Mouse (Mus musculus) neural tube, embryonic 15.5 days (tissue): ENCODE measurements around the gene Cdc34. TPM values are rescaled to one million over a fixed set of nuclear protein-coding genes. Genes with fewer than 3 reads are reported as not detected.

Source experiments
- ATAC-seq: fragments of 200-750 bp; cut with Nextera tagmentation; 2 replicates; pipeline ENCODE4 v1.8.0; 2017; ENCODE audit warnings: mild to moderate bottlenecking, moderate TSS enrichment, moderate library complexity; ENCODE audit not compliant: low FRiP score
- H3K27ac ChIP-seq: fragments of 300-500 bp; sonication (generic); replicated peaks from 2 replicates; pipeline ENCODE4 v1.5.1; 2015; ENCODE audit warnings: mild to moderate bottlenecking, inconsistent platforms
- H3K27me3 ChIP-seq: fragments of 300-500 bp; sonication (generic); replicated peaks from 2 replicates; pipeline ENCODE4 v1.6.1; 2015; ENCODE audit warnings: inconsistent platforms
- H3K36me3 ChIP-seq: fragments of 300-500 bp; sonication (generic); 2 replicates; pipeline ENCODE4 v1.6.1; 2015; ENCODE audit warnings: inconsistent platforms
- H3K4me1 ChIP-seq: fragments of 300-500 bp; sonication (generic); 2 replicates; pipeline ENCODE4 v1.6.1; 2015; ENCODE audit warnings: inconsistent platforms
- H3K4me2 ChIP-seq: fragments of 300-500 bp; sonication (generic); 2 replicates; pipeline ENCODE4 v1.6.1; 2015; ENCODE audit warnings: inconsistent platforms, mild to moderate bottlenecking, moderate library complexity
- H3K4me3 ChIP-seq: fragments of 300-500 bp; sonication (generic); replicated peaks from 2 replicates; pipeline ENCODE4 v1.5.1; 2015; ENCODE audit warnings: mild to moderate bottlenecking, inconsistent platforms
- H3K9ac ChIP-seq: fragments of 300-500 bp; sonication (generic); replicated peaks from 2 replicates; pipeline ENCODE4 v1.6.1; 2015; ENCODE audit warnings: mild to moderate bottlenecking, inconsistent platforms
- H3K9me3 ChIP-seq: fragments of 300-500 bp; sonication (generic); replicated peaks from 2 replicates; pipeline ENCODE4 v1.6.1; 2016; ENCODE audit warnings: inconsistent platforms
- WGBS: fragments of 180-500 bp; shearing (Covaris S2); methylation state at CpG from one replicate; pipeline ENCODE4 v1.1.7; 2015; ENCODE audit warnings: mixed read lengths; 5-methylcytosine and 5-hydroxymethylcytosine counted together
- polyA plus RNA-seq: library from polyadenylated mRNA; unstranded; fragments of >200 nt; fragmentation: Nextera tagmentation; extraction: Ambion mirVana; gene quantifications from 2 replicates; pipeline ENCODE4 v1.2.1, GENCODE M21; 2015

Cdc34 gene
- polyA plus RNA-seq, 1 experiment from 2014 or later: 83.0 TPM

DNA sequence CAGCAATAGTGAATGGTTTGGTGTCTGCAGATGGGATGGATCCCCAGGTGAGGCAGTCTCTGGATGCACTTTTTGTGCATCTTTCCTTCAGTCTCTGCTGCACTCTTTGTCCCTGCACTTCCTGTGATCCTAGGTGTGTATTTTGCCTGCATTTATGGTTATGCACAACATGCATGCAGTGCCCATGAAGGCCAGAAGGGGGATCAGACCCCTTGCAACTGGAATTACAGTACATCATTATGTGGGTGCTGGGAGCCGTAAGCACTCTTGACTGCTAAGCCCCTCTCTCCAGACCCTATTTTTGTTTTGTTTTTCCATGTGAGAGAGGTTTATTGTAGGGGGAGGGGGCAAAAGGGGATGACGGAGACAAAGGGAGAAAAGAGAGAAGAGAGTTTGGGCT is 21.7 kb upstream of the Cdc34 start:
- no peaks in the 10 kb centered on the region for H3K9me3 ChIP-seq
- H3K27me3 ChIP-seq: no peaks in the 10 kb centered on the region
- H3K36me3 ChIP-seq: no peaks in the 10 kb centered on the region
- 76% methylated on average over 2 of the region's 2 CpGs for WGBS
- peaks cover 12% of the 10 kb centered on the region for H3K4me1 ChIP-seq
- no peak overlapping the region for H3K4me3 ChIP-seq
- H3K27ac ChIP-seq: no peak overlapping the region
- H3K4me2 ChIP-seq: no peak overlapping the region
- ATAC-seq: no peak
- no peak overlapping the region for H3K9ac ChIP-seq

DNA sequence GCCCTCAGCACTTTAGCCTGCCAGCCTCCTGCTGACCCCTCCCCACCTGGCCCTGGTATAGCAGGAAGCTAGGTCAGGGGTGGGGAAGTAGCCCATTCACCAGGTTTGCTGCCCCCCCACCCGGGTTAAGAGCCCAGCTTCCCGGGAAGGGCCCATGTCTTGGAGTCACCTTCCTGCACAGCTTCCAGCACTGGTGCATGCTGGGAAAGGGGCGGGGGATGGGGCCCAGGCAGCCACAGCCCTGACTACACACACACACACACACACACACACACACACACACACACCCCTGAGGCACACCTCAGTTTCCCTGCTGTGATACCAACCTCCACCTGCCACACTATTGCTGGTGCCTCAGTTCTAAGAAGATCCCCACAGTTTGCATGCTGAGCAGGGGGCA is 20.1 kb upstream of the Cdc34 start:
- no peaks in the 10 kb centered on the region for H3K27me3 ChIP-seq
- no peak overlapping the region for H3K4me3 ChIP-seq
- no peak overlapping the region for H3K4me2 ChIP-seq
- no peak for ATAC-seq
- no peak overlapping the region for H3K27ac ChIP-seq
- H3K9ac ChIP-seq: no peak overlapping the region
- no peaks in the 10 kb centered on the region for H3K36me3 ChIP-seq
- 50% methylated on average over 3 of the region's 3 CpGs for WGBS
- peaks cover 7% of the 10 kb centered on the region for H3K4me1 ChIP-seq
- H3K9me3 ChIP-seq: no peaks in the 10 kb centered on the region

DNA sequence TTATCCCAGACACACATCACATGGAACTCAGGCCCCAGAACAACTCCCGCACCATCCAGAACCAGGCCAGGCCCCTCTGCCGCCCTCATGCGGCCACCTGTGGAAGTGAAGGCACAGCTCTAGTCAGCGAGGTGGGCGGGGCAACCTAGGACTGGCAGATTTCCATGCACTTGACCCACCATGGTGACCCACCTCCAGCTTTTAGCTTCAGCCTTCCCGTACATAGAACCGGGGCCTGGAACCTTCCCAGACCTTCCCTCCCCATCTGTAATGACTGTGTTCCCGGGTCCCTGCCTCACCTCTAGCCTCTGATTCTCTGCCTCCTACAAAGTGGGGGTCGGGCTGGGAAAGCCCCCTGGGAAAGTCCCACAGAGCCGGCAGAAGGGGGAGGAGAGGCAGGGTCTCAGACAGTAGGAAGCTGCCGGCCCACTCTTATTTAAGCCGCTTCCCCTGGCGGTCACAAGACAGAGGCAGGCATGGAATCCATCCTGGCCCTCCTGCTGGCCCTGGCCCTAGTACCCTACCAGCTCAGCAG is 17.8 kb upstream of the Cdc34 start, which contains the start of gene Madcam1:
TSS of gene Madcam1 (plus strand) at position 429 of the 535 bp plus-strand sequence.
- ATAC-seq: peak; percentile 8; the same call in 1 of the 2 replicates
- Histone ChIP-seq H3K4me2 (no peak within 1 kb of the TSS), H3K4me3 (no peak within 1 kb of the TSS), H3K27ac (no peak within 1 kb of the TSS), H3K36me3 (no peaks in the 10 kb centered on the region), H3K9me3 (no peaks in the 10 kb centered on the region), H3K27me3 (no peaks in the 10 kb centered on the region), H3K4me1 (peaks cover 17% of the 10 kb centered on the region), H3K9ac (no peak within 1 kb of the TSS)
- 13% methylated on average over 13 of the region's 13 CpGs for WGBS

DNA sequence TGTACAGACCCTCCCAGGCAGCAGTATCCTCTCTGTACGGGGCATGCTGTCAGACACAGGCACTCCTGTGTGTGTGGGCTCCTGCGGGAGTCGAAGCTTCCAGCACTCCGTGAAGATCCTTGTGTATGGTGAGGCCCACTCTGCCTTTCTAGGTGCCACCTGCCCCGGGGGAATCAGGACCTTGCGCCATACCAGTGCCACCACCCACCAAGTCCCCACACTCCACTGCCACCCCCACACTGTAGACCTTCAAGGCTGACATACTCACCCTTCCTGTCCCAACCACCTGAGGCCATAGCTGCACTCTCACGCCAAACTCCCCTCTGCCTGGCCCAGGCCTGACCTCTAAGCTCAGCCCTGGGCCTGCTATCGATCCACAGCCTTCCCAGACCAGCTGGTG is 16.9 kb upstream of the Cdc34 start:
- 83% methylated on average over 8 of the region's 8 CpGs for WGBS
- H3K9ac ChIP-seq: no peak overlapping the region
- H3K4me3 ChIP-seq: no peak overlapping the region
- no peaks in the 10 kb centered on the region for H3K36me3 ChIP-seq
- H3K27me3 ChIP-seq: no peaks in the 10 kb centered on the region
- H3K27ac ChIP-seq: no peak overlapping the region
- no peak overlapping the region for H3K4me2 ChIP-seq
- ATAC-seq: no peak
- peaks cover 18% of the 10 kb centered on the region for H3K4me1 ChIP-seq
- H3K9me3 ChIP-seq: no peaks in the 10 kb centered on the region

DNA sequence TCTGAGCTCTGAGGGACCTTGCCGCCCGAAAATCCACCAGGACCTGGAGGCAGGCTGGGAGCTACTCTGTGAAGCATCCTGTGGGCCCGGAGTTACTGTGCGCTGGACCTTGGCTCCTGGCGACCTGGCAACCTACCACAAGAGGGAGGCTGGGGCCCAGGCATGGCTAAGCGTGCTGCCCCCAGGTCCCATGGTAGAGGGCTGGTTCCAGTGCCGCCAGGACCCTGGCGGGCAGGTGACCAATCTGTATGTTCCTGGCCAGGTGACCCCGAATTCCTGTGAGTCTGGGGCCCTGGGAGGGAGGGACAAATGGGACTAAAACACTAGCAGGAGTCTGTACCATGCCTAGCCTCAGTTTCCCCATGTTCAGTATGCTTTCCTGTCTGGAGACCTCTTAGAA is 15.5 kb upstream of the Cdc34 start:
- H3K27me3 ChIP-seq: no peaks in the 10 kb centered on the region
- no peak overlapping the region for H3K4me3 ChIP-seq
- H3K36me3 ChIP-seq: no peaks in the 10 kb centered on the region
- no peak overlapping the region for H3K27ac ChIP-seq
- H3K4me2 ChIP-seq: no peak overlapping the region
- H3K9ac ChIP-seq: no peak overlapping the region
- peaks cover 32% of the 10 kb centered on the region for H3K4me1 ChIP-seq
- 66% methylated on average over 9 of the region's 9 CpGs for WGBS
- no peaks in the 10 kb centered on the region for H3K9me3 ChIP-seq
- no peak for ATAC-seq

DNA sequence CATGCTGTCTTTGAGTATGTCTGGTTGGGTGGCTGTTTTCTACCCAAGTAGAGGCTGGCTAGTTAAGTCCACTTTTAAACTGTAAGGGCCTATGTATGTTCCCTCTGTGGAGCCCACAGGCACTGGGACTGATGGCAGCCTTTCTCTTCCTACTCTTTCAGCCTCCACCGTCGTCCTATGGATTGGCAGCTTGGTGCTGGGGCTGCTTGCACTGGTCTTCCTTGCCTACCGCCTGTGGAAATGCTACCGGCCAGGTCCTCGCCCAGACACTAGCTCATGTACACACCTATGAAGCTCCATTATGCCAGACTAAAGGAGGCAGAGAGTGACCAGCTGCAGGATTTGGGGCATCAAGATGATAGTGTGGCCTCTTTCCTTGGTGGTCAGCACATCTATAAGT is 13.9 kb upstream of the Cdc34 start:
- H3K9ac ChIP-seq: peak overlapping the region; percentile 76; the same call in 1 of the 2 replicates
- no peaks in the 10 kb centered on the region for H3K27me3 ChIP-seq
- no peak for ATAC-seq

DNA sequence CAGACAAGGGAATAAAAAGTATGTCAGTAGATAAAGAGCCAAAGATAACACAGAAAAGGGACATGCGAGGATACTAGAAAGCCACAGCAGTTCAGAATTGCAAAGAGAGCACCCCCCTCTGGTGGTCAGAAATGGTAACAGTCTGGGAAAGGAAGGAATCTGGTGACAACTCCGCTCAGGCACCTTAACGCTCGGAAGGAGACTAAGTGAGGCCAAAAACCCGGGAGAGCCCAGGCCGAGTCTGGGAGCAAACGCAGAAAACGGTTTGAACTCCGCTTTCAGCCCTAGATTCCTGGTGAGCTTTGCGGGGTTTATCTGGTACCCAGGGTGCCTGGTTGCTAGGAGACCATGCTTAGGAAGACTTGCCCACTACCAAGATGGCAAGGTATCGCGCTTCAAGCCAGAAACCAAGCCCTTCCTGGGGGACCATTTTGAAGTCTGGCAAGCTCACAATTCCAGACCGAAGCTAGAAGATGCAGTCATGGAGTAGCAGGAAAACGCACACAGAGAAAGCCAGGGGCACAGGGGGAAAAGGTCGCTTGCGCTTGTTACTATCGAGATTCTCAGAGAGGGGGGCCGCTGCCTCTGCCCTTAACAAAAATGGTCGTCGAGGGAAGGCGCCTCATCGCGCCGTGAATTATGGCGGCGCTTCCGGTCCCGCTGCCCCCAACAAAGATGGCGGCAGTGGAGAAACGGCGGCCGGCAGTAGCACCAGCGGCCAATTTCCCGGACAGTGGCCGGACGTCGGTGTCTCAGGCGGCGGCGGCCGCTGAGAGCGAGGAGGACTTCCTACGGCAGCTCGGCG is 13.0 kb upstream of the Cdc34 start, which contains the start of gene Tpgs1:
TSS of gene Tpgs1 (plus strand) at position 599 of the 805 bp plus-strand sequence.
- H3K27me3 ChIP-seq: no peaks in the 10 kb centered on the region
- H3K9me3 ChIP-seq: no peaks in the 10 kb centered on the region
- under 1% methylated on average over 45 of the region's 45 CpGs for WGBS
- H3K4me1 ChIP-seq: peaks cover 37% of the 10 kb centered on the region
- peak within 1 kb of the TSS; percentile 61 for H3K4me3 ChIP-seq
- H3K27ac ChIP-seq: peak within 1 kb of the TSS; percentile 94
- peak within 1 kb of the TSS; percentile 76 for H3K9ac ChIP-seq
- peaks cover 11% of the 10 kb centered on the region; the same call in 1 of the 2 replicates for H3K36me3 ChIP-seq
- peak; percentile 87 for ATAC-seq
- H3K4me2 ChIP-seq: peak within 1 kb of the TSS; percentile 95

More for the DNA sequence above, 13.9 kb upstream of the Cdc34 start:
- Histone ChIP-seq H3K4me3 (peak overlapping the region; percentile 61), H3K4me1 (peaks cover 40% of the 10 kb centered on the region), H3K9me3 (no peaks in the 10 kb centered on the region), H3K36me3 (peaks cover 5% of the 10 kb centered on the region; the same call in 1 of the 2 replicates), H3K4me2 (peak overlapping the region; percentile 95), H3K27ac (peak overlapping the region; percentile 94)
- WGBS: 73% methylated on average over 5 of the region's 5 CpGs

DNA sequence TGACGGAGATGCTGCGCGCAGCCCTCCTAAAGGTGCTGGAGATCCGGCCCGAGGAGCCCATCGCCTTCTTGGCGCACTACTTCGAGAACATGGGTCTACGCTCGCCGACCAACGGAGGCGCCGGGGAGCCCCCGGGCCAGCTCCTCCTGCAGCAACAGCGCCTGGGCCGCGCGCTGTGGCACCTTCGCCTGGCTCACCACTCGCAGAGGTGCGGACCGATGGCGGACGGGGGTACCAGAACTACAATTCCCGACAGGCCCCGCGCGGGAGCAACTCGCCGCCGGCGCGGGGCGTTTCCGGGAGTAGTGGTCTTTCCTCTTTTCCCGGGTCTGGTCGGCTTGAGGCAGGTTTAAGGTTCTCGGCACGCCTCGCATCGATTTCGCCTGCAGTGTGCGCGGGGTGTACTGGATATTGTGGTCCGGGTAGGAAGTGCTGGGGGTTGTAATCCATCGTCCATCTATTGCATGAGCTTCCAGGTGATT is 12.4 kb upstream of the Cdc34 start:
- Histone ChIP-seq H3K27ac (peak overlapping the region; percentile 94), H3K9me3 (no peaks in the 10 kb centered on the region), H3K9ac (peak overlapping the region; percentile 76), H3K36me3 (peaks cover 11% of the 10 kb centered on the region; the same call in 1 of the 2 replicates), H3K4me1 (peaks cover 33% of the 10 kb centered on the region), H3K4me3 (peak overlapping the region; percentile 61), H3K4me2 (peak overlapping the region; percentile 95), H3K27me3 (no peaks in the 10 kb centered on the region)
- peak; percentile 68 for ATAC-seq
- 0% methylated on average over 47 of the region's 47 CpGs for WGBS

DNA sequence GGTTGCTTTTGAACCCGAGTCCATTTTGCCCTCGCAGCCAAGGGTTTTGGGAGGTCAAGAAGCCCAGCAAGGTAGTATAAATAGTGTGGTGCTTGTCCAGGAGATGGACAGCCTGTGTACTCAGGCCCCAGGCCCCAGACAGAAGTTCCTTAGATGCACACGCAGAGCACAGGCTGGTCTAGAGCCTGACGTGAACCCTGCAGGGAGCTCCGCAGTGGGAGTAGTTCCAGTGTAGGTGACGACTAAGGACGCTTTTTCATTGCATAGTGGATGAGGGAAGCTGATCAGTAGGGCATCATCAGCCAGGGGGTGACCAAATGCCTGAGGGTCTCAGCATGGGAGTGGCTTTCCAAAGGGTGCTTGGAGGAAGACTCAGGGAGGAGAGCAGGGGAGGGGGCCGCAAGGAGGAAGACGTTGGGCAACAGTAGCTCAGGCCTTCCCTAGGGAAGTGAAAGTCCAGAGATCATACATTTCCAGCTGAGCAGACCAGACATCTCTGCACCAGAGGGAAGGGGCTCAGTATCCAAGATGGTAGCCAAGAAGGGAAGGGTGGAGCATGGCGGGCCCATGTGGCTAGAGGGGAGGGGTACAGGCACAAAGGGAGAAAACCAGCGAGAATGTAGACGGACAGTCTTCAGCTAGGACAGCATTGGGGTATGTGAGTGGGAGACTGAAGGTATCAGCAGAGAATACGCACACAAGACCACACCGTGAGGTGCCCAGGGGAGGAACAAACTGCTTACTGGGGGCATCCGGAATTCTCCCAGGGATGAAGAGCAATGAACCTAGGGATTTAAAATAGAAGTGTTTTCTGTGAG is 11.7 kb upstream of the Cdc34 start:
- 22% methylated on average over 15 of the region's 15 CpGs for WGBS

DNA sequence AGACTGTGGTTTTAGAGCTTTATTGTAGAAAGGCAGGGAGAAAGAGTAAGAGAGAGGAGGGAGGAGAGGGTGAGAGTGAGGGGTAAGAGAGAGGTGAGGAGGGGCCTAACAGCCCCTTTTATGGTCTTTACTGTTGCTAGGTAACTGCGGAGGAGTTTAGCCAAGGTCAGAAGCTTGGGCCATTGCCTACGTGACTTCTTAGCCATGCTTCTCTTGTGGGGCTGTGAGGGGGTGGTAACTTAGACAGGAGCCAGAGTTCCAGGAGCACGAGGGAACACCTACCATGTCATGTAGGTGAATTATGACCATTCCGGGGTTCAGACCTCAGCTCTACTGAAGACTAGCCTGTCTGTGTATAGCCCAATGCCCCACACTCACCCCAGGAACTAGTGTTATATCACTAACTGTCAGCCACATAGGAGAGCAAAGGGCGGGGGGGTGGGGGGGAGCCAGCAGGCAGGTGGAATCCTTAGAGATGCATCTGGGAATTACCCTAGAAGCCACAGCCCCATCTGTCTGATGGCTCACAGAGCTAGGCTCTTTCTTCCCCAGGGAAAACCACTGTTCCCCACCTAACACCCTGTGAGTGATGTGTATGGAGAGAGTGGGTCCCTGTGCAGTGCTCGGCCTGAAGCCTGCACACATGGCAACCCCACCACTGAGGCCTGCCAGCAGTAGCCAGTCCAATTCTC is 10.5 kb upstream of the Cdc34 start:
- peak overlapping the region; percentile 61; the same call in 1 of the 2 replicates for H3K4me3 ChIP-seq
- peak overlapping the region; percentile 76; the same call in 1 of the 2 replicates for H3K9ac ChIP-seq

More for the DNA sequence above, 11.7 kb upstream of the Cdc34 start:
- H3K4me1 ChIP-seq: peaks cover 33% of the 10 kb centered on the region
- H3K4me2 ChIP-seq: peak overlapping the region; percentile 95
- peak; percentile 15 for ATAC-seq
- H3K27me3 ChIP-seq: no peaks in the 10 kb centered on the region
- H3K9ac ChIP-seq: peak overlapping the region; percentile 76
- peak overlapping the region; percentile 61 for H3K4me3 ChIP-seq
- H3K27ac ChIP-seq: peak overlapping the region; percentile 94
- peaks cover 12% of the 10 kb centered on the region for H3K36me3 ChIP-seq
- H3K9me3 ChIP-seq: no peaks in the 10 kb centered on the region

DNA sequence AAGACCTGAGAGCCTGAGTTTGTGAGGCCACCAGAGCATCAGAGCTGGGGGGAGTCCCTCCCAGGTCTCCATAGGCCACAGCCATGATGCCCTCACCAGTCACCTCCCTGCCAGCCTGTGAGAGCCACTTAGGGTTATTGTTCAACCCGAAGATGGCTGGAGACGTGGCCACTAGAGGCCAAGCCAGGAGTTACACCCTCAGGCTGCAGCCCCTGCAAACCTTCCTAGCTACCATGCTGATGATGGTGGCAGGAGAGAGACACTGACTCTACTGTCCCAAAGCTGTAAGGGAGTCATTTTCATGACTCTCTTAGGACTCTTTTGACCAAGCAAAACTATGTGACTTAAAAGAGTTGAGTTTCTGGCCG is 9.9 kb upstream of the Cdc34 start:
- Histone ChIP-seq H3K4me1 (peaks cover 33% of the 10 kb centered on the region), H3K27me3 (no peaks in the 10 kb centered on the region), H3K9me3 (no peaks in the 10 kb centered on the region), H3K36me3 (peaks cover 28% of the 10 kb centered on the region), H3K27ac (no peak overlapping the region), H3K4me2 (peak overlapping the region; percentile 5; the same call in 1 of the 2 replicates), H3K9ac (0 out of 2 replicates have a peak overlapping the region, but pooled peaks have one; percentile 14), H3K4me3 (no peak overlapping the region)
- ATAC-seq: no peak
- 49% methylated on average over 3 of the region's 3 CpGs for WGBS

More for the DNA sequence above, 10.5 kb upstream of the Cdc34 start:
- Histone ChIP-seq H3K27me3 (no peaks in the 10 kb centered on the region), H3K4me1 (peaks cover 33% of the 10 kb centered on the region), H3K4me2 (peak overlapping the region; percentile 95), H3K9me3 (no peaks in the 10 kb centered on the region), H3K27ac (no peak overlapping the region), H3K36me3 (peaks cover 25% of the 10 kb centered on the region)
- ATAC-seq: no peak
- 29% methylated on average over 6 of the region's 6 CpGs for WGBS
